15 mouse cellular contexts compared by ENCODE assay signal in the genomic region with DNA sequence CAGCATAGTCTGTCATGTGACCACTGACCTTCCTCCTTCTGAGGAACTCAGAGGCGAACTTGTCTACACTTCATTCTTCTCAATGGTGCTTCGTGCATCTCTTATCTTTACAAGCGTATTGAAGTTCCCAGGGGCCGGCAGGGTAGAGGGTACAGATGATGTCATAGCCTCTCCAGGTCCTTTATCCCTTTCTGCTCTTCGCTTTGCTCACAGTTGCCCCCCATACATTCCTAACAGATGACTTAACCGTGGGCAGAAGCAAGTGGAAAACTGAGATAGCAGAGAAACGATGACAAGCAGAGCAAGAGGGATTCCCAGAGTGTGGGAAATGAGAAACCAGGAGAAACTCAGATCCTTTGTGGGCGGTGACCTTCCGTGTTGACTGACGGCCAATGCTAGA.
A peak's percentile ranks its signal among the peaks of the same experiment; 100 is the strongest.
DNase-seq lines count a peak whose midpoint lies in the region; ATAC-seq and TF ChIP-seq lines count a peak whose summit lies in the region.
"Had no signal": no experiment of that assay in that cellular context is flagged by ENCODE, and none has a peak within 500 bp of the region (broad histone marks: within the 10 kb centered on the region; RNA-seq: fewer than 3 reads in every experiment).

No protein-coding gene starts in this region.

- H3K4me3 ChIP-seq in lung, embryonic 14.5 days (ENCODE audit: low read depth, low read length), result no peak overlapping the region
- peak overlapping the region; percentile 14; the same call in 1 of the 2 replicates for H3K4me3 ChIP-seq in heart, embryonic 16.5 days (ENCODE audit: low read length)
- no peak overlapping the region for H3K4me3 ChIP-seq in liver, embryonic 12.5 days
- no peak overlapping the region for H3K4me3 ChIP-seq in kidney, adult 2 months (ENCODE audit: insufficient read depth, low read depth, low read length)
- H3K4me3 ChIP-seq: left cerebral cortex, adult 2 months; midbrain, embryonic 10.5 days had no signal

- DNase-seq in lung, embryonic 14.5 days, result no peak
- no peak for DNase-seq in lung, adult 18-20 months
- peak; percentile 27 for DNase-seq in heart, adult 8-10 months (ENCODE audit: low spot score)
- no peak for DNase-seq in thymus, adult 18-20 months
- no peak for DNase-seq in kidney, adult 2 months
- DNase-seq in right cerebral cortex, postnatal 4 days, result no peak
- DNase-seq: cerebellum, postnatal 10 days; gastrocnemius, postnatal 14 days; lung, postnatal 14 days; right cerebral cortex, adult 18-20 months had no signal

- H3K27ac ChIP-seq in lung, embryonic 14.5 days (ENCODE audit: low read depth), result no peak overlapping the region
- peak overlapping the region; percentile 90 for H3K27ac ChIP-seq in heart, embryonic 16.5 days (ENCODE audit: low read length)
- no peak overlapping the region for H3K27ac ChIP-seq in liver, embryonic 12.5 days
- no peak overlapping the region for H3K27ac ChIP-seq in kidney, adult 2 months (ENCODE audit: insufficient read depth, low read depth, low read length)
- H3K27ac ChIP-seq: kidney, postnatal 0 days; left cerebral cortex, adult 2 months; midbrain, embryonic 10.5 days had no signal

- H3K9me3 ChIP-seq in lung, embryonic 14.5 days (ENCODE audit: low read depth, low read length), result no peaks in the 10 kb centered on the region
- no peaks in the 10 kb centered on the region for H3K9me3 ChIP-seq in heart, embryonic 16.5 days (replicated peaks; ENCODE audit: control insufficient read depth, low read length)
- no peaks in the 10 kb centered on the region for H3K9me3 ChIP-seq in liver, embryonic 12.5 days (replicated peaks)
- H3K9me3 ChIP-seq: midbrain, embryonic 10.5 days had no signal

- H3K4me2 ChIP-seq in lung, embryonic 14.5 days, result no peak overlapping the region
- H3K4me2 ChIP-seq in heart, embryonic 16.5 days (ENCODE audit: low read depth, low read length), result peak overlapping the region; percentile 44
- no peak overlapping the region for H3K4me2 ChIP-seq in liver, embryonic 12.5 days

- H3K9ac ChIP-seq in lung, embryonic 14.5 days, result no peak overlapping the region
- H3K9ac ChIP-seq in heart, embryonic 16.5 days (ENCODE audit: low read length), result peak overlapping the region; percentile 36; the same call in 1 of the 2 replicates
- H3K9ac ChIP-seq in liver, embryonic 12.5 days, result no peak overlapping the region

- peak; percentile 71; the same call in 1 of the 2 replicates for ATAC-seq in lung, embryonic 14.5 days (ENCODE audit: insufficient read depth)
- peak; percentile 80 for ATAC-seq in heart, embryonic 16.5 days (replicated peaks; ENCODE audit: extremely low read depth, insufficient read depth, low FRiP score)
- peak; percentile 57; the same call in 1 of the 2 replicates for ATAC-seq in liver, embryonic 12.5 days

- WGBS in lung, embryonic 14.5 days, result 38% methylated on average over 10 of the region's 10 CpGs
- WGBS in heart, embryonic 16.5 days, result 6% methylated on average over 10 of the region's 10 CpGs
- WGBS in liver, embryonic 12.5 days (ENCODE audit: insufficient replicate concordance), result 15% methylated on average over 10 of the region's 10 CpGs
- 83% methylated on average over 10 of the region's 10 CpGs for WGBS in kidney, adult 2 months

- H3K27me3 ChIP-seq in lung, embryonic 14.5 days (ENCODE audit: insufficient read depth, low read length), result no peaks in the 10 kb centered on the region
- H3K27me3 ChIP-seq in heart, embryonic 16.5 days (ENCODE audit: control insufficient read depth, insufficient read depth, low read length), result no peaks in the 10 kb centered on the region
- H3K27me3 ChIP-seq in liver, embryonic 12.5 days (replicated peaks), result no peaks in the 10 kb centered on the region
- no peaks in the 10 kb centered on the region for H3K27me3 ChIP-seq in kidney, adult 2 months (replicated peaks; ENCODE audit: control insufficient read depth, insufficient read depth, low read length)

- H3K4me1 ChIP-seq in lung, embryonic 14.5 days (ENCODE audit: insufficient read depth), result no peaks in the 10 kb centered on the region
- peaks cover 35% of the 10 kb centered on the region for H3K4me1 ChIP-seq in heart, embryonic 16.5 days (ENCODE audit: control insufficient read depth, insufficient read depth, low read length)
- H3K4me1 ChIP-seq in liver, embryonic 12.5 days, result no peaks in the 10 kb centered on the region
- no peaks in the 10 kb centered on the region for H3K4me1 ChIP-seq in kidney, adult 2 months (ENCODE audit: control insufficient read depth, insufficient read depth, low read length)
- H3K4me1 ChIP-seq: midbrain, embryonic 10.5 days had no signal

- no peak for TF ChIP-seq POLR2A in kidney, adult 2 months (IDR thresholded peaks at IDR 0.05; ENCODE audit: low read depth, low read length)

- TF ChIP-seq CTCF in lung, embryonic 14.5 days (IDR thresholded peaks at IDR 0.05; ENCODE audit: low read depth), result no peak
- TF ChIP-seq CTCF in kidney, adult 2 months (conservative IDR thresholded peaks at IDR 0.05; ENCODE audit: insufficient read depth, insufficient read length, low read depth, low read length), result no peak

- H3K36me3 ChIP-seq in lung, embryonic 14.5 days (ENCODE audit: insufficient read depth), result no peaks in the 10 kb centered on the region
- no peaks in the 10 kb centered on the region for H3K36me3 ChIP-seq in heart, embryonic 16.5 days (ENCODE audit: control insufficient read depth, insufficient read depth)
- no peaks in the 10 kb centered on the region for H3K36me3 ChIP-seq in liver, embryonic 12.5 days
- no peaks in the 10 kb centered on the region; the same call in 1 of the 2 replicates for H3K36me3 ChIP-seq in kidney, adult 2 months (ENCODE audit: control insufficient read depth, insufficient read depth, low read length)
- H3K36me3 ChIP-seq: midbrain, embryonic 10.5 days had no signal
